Mouse (Mus musculus) gastrocnemius, adult 18-20 months (tissue): ENCODE results near the gene Trpc4ap. TPM values are rescaled to one million over a fixed set of nuclear protein-coding genes. Genes with fewer than 3 reads are reported as not detected.

ENCODE experiments used
- DNase-seq: peaks from one replicate; pipeline ENCODE4 v3.0.0; 2021; ENCODE audit warnings: low spot score
- total RNA-seq, 2 experiments: library from RNA; stranded (reverse); gene quantifications; 2 replicates each; pipeline ENCODE4 v1.2.3; 2021

Trpc4ap gene
- total RNA-seq, 2 experiments from 2014 or later = 96.6 to 99.0 TPM

DNA sequence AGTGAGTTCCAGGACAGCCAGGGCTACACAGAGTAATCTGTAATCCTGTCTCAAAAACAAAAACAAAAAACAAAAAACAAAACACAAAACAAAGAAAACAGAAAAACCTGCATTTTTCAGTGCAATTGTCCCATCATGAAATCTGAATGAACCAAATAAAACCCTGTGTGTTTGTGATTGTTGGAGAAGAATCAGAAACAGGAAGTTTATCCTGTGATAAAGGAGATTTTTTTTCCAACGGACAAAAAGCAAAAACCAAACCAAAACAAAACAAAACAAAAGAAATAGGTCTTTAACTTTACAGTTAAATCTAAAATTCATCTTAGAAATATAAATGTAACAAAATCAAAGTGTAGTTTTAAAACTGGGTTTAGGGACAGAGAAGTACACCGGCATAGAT is 2.4 kb upstream of the Trpc4ap start:
- DNase-seq = no peak

DNA sequence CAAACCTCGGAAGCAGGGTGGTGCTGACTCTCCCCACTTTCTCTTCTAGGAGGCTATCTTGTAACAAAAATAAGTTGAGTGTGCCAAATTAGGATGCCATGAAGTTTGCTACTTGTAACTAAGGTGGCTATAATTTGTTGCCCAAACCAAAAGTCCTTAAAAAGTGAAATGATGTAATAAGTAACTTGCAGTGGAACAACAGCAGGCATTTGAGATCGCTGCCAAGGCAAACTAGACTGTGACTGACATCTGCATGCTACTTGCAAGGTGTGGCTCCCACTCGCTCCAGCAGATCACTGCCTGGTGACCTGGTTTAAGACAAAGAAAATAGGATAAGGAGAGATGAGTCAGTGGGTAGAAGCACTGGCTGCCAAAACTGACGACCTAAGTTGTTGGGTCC is 952 bp upstream of the Trpc4ap start:
- DNase-seq = no peak

DNA sequence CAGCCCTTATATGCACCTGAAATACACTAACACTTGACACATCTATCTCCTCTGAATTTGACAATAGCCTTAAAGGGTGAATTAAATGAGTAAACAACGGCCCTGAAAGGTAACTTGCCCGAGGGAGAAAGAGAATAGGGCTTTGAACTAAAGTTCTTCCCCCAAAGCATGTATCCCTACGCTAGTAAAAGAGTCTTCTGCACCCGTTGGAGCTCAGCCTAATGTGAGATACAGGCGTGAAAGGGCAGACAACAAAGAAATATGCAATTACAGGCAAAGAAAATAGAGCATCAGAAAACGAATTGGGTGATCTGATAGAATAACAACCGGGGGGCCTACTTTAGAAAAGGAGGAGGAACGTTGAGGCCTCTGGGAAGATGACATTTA is 855 bp downstream of the Trpc4ap start:
- no peak for DNase-seq

DNA sequence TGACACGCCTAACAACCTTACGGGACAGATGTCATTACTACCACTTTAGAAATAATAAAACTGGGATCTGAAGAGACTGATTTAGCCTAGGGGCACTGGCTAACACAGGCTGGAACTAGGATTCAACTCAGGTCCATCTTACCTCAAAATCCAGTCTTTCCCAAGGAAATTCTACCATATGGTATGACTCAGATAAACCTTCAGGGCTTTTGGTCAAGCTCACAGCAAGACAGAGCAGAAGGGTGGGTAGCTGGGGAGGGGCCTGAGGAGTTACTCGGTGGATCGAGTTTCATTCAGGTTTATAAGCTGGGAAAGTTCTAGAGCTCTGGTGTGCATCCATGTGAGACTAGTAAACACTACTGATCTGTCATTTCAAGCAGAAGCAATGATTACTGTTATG is 3.0 kb downstream of the Trpc4ap start:
- no peak for DNase-seq

DNA sequence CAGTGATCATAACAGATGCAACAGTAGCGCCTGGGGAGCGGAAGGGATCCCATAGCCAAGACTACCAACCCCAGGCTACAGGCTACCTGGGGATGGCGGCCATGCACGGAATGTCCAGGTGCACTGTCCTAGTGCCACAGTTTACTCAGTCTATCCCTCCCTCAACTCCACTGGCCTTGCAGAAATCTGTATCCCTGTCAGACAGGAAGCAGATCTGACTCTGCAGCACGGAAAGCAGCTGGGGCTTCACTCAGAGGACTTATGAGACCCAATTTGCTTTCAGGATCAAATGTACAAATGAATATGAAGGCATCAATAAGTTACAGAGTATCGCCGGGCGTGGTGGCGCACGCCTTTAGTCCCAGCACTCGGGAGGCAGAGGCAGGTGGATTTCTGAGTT is 4.4 kb downstream of the Trpc4ap start:
- no peak for DNase-seq

DNA sequence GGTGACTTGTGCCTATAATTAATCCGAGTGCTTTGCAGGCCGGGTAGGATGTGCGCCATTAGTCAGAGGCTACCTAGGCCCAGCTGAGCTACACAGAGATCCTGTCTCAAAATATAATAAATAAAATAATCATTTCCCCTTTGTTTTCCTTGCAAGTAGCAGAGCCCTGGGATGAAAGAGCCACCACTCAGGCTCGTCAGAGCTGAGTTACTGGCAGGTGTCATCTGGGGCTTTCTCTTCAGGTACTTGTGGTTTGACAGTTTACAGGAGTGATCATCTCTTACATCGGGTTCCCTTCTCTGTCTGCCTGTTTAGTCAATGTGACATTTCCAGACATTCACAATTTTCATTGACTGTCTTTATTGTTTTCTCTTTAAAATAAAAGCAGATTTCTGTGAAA is 5.6 kb downstream of the Trpc4ap start:
- no peak for DNase-seq

DNA sequence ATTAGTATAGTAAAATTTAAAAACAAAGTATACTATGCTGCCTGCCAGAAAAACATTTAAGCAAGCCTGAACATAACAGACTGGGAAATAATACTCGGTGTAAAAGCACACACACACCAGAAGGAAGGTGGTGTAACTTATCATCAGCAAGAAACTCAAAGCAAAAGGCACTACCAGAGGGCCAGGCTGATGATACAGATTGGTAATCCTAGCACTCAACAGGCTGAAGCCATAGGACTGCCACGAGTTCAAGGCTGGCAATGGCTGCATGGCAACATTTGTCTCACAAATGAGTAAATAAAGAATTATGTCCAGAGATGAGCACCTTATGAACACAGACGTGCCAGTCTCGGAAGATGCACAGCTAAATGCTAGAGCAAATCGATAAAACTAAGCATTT is 8.4 kb downstream of the Trpc4ap start:
- no peak for DNase-seq

DNA sequence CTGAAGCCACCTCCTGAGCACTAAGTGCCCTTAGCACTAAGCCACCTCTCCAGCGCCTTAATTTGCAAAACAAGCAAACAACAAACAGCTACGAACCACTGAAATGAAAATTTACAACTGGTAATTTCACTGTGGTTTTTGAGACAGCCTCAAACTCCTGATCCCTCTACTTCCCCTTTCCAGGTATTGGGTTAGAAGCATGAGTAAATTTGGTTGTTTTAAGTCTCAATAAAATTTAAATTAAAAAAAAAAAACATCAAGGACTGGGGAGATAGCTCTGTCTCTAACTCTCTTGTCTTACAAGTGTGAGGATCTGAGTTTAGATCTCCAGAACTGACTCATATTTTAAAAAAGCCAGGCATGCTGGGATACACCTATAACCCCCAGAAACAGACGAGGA is 9.0 kb downstream of the Trpc4ap start:
- DNase-seq = no peak

DNA sequence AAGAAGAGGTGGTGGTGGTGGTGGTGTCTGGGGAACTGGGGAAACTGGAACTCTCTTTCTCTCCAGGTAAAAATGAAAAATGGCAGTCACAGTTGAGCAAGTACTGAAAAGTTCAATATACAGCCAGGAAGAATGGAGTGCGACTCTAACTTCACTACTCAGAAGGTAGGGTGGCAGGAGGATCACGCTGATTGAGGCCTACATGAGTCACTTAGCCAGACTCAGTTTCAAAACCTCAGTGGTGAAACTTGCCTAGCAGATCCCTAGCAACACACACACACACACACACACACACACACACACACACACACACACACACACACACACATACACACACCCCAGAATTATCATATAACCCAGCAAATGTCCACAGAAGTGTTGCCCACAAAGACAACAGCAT is 10.3 kb downstream of the Trpc4ap start:
- DNase-seq = no peak

DNA sequence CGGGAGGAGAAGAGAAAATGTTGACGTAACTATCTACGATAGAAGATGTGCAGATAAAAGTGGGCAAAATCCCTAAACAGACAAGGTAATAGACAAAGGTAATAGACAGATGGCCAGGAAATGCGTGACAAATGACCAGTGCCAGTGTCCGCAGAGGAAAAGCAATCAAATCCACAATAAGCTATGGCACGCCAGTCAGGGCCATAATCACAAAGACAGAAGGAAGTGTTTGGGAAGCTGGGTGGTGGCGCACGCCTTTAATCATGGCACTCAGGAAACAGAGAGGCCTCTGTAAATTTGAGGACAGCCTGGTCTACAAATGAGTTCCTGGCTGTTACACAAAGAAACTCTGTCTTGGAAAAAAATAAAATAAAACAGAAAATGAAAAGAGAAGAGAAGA is 11.0 kb downstream of the Trpc4ap start:
- no peak for DNase-seq

DNA sequence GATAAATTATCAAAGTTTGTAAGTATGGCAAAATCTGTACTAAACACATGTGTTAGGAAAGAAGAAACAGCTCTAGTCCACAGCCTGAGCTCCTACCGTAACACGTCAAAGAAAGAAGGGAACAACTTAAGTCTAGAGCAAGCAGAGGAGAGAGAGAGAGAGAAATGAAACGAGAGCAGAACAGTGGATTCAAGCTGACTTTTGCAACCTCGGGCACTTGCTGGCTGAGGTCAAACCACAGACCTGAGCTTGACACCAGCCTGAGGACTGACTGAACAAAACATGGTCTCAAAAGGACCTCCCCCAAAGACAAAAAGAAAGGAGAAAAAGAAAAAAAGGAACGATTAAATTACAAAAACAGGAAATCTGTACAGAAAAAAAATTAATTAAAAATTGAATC is 11.6 kb downstream of the Trpc4ap start:
- no peak for DNase-seq

DNA sequence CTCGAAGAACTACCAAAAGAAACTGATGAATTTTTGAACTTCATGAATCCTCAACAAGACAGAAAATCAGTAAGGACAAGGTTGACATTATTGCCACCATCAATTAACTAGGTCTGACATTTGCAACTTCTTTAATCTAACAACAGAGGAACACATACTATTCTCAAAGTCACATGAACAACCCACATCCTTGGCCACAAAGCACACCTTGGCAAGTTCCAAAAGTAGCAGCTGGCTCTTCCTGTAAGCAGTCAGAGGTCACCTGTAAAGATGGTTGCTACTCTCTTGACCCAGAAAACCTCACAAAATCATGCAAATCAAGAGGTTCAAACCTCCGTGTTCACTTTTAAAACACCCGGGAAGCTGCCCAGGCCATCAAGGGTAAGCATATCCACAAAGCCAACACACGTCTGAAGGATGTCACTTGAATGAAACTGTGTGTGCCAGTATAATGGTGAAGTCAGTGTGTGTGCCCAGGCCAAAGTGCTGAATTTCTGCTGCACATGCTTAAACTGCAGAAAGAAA is 12.5 kb downstream of the Trpc4ap start:
- no peak for DNase-seq

DNA sequence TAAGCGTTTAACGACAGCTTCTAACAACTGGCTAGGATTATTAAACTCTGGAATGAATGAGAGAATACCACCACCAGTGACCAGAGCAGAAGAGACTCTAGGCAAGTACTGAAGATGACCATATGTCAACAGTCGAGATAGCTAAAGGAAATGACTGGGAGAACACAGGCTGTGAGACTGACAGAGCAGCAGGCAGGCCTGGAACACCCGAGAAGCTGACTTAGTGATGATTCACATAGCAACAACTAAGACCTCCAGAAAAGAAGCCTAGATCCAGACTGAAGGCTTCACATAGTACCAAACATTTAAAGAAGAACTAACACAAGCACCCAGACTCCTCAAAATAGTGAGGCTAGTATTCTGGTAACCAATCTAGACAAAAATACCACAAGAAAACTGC is 17.1 kb downstream of the Trpc4ap start:
- no peak for DNase-seq

DNA sequence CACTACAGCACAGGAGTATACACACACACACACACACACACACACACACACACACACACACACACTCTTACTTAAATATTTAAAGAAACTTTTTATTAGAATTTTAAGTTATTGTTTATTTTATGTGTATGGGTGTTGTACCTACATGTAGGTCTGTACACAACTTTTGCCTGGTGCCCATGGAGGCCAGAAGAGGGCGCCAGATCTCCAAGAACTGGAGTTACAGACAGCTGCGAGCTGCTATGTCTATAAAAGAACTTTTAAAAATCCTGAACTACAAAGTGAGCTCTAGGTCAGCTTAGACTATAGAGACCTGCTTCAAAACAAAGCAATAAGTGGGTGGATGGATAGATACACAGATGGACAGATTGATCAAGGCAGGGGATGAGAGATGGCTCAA is 18.6 kb downstream of the Trpc4ap start:
- peak; percentile 67 for DNase-seq

DNA sequence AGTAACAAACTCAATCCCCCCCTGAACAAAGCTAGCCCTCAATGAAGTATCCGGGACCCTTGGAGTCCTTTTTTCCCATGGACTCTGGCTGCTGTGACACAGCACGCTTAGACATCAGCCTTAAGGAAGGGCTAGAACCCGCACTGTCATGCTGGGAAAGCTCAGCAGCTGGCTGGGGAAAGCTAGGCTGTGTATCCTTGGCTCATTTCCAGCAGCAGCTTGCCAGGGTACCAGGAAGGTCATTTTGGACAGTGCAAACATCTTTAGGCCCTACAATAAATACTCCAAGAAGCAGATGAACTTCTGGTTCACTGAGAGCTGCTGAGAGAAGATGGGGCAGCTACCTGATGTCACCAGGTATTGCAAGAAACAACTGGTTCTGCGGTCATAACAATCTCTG is 20.9 kb downstream of the Trpc4ap start:
- DNase-seq = peak; percentile 10

DNA sequence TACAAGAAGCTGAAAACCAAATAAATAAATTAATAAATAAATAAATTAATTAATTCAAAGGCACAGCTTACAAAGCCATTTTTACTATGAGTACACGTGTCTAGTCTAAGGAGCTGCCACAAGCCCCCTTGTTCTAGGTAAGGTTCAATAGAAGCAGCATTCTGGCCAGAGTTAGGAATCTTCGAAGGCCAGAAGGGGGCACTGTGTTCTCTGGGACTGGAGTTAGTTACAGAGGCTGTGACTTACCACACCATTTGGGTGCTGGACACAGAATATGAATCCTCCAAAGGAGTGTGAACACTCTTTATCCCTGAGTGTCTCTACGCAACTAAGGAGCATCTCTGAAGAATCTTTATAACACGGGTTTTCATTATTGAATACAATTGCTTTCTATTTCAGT is 23.7 kb downstream of the Trpc4ap start:
- DNase-seq = peak; percentile 32

DNA sequence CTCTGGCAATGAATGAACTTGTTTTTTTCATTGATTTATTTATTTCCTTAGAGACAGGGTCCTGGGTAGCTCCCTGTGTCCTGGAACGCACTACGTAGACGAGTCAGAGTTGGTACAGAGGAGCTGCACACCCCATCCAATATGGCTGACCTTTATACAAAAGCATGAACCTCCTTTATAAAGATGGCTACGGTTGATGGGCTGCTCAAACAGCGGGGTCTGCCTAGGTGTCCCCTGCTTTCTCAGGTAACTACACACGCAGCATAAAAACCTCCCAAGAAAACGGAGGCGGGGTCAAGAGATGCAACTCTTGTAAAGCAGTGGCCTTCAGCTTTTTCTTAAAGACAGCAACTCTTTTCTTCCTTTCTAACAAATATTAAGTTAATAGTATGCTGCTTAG is 24.3 kb downstream of the Trpc4ap start:
- no peak for DNase-seq

DNA sequence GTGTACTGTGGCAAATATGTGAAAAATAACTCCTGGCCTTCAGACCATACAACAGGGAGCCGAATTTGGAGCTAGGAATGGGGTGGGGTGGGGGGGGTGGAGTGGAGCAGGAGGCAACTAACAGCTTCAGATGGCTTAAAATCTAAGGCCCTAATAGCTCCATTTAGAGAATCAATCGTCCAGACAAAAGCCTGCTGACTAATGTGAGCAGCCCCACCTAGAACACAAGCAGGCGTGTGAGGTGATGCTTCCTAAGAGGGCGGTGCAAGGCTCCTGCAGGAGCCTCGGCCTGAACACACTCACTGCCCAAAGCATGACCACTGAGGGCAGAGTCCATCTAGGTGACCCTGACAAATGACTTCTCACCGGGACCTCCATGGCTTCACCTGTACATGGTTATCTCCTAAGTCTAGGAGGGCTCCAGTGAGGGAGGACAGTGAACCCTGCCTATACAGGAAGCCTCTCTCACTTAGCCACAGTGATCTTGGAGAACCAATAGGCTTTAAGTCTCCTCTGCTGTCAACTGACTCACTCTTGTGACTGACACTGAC is 28.2 kb downstream of the Trpc4ap start:
- DNase-seq = no peak

DNA sequence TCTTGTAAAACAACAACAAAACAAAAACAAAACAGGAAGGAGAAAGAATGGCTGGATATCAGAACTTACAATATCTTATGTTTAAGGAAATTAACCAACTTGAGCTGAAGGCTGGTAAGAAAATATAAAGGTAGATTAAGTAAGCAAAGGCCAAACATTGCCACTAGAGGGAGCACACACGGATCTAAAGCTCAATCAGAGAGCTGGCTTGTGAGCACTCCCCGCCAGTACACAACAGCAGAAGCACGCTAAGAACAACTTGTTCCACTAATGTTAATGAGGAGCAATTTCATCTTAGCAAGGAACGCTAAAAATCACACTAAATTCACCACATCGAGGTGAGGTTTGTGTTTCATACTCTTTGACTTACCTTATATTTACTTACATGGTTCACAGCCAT is 29.1 kb downstream of the Trpc4ap start:
- peak; percentile 45 for DNase-seq

DNA sequence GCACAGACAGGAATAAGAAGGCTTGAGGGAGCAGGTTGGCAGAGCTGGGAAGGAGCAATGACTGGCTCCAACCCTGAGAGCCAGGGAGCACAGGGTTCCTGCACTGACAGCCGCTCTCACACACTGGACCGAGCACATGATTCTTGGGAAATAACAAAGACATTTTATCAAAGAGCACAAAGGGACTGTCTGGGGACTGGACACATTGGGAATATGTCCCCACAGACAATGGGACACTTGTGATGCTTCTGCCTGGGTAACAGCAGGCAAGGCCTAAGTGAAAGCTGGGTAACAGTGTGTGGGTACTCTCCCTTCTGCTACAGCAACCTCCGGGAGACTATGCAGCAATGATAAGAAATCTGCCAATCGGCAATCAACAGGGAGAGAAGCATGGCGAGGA is 29.8 kb downstream of the Trpc4ap start:
- DNase-seq = no peak

DNA sequence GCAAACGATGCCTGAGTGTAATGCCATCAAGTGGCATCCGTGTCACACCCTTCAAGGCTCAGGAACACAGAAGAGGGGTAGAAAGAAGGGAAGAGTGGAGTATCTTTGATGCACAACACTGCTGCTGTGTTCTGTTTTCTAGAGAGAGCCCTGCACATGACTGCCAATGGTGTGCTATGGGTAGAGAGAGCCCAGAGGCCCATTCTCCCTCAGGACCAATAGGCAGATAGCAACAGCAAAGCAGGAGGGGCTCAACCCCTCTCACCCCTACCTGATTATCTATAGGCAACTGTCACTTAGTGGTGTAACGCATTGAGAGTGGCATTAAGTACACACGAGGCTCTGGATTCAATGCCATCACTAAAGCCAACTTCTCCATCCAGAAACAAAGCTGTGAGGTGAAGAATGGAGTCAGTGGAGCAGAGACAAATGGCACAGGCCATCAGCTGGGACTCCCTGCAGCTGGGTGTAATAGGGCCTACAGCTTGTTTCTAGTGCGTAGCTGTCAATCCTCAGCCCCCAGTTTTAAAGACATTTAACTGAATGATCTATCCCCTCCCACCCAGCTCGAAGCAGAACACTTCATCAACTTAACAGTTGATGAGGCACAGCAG is 36.3 kb downstream of the Trpc4ap start:
- DNase-seq = no peak

DNA sequence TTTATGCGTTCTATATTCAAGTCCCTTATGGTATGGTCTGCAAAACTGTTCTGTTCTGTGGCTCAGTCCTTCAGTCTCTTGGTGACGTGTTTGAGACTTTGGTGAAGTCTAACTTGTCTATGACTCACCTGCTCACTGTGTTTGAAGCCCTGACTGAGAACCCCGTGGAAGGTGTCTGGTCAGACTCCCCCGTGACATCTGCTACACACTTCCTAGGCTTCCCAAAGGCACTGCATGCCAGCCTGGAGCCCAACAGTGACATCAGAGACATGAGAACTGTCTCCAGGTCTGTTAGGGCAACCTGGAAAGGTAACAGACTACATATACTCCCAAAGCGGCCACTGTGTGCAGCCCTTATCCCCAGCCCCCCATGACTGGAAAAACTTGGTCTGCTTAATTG is 39.6 kb downstream of the Trpc4ap start:
- no peak for DNase-seq

DNA sequence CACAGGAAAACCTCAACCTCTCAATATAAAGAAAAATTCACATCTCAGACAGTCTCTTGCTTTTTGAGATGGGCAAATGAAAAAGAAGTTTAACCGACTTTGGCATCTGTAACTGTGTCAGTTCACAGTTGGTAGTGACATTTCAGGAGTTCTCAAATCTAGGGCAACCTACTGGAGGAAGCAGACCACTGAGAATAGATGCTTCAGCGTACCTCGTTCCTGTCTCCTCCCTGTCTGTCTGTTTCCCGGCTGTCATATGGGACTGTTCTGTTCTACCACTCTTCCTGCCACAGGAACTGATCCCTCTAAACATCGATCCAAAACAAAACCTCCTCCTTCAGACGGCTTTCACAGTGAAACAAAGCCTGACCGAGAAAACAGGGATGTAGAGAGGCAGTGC is 46.4 kb downstream of the Trpc4ap start:
- DNase-seq = no peak
